Mouse (Mus musculus) thymus, postnatal 0 days (tissue): Measurements from ENCODE around the gene Prl5a1. TPM values are rescaled to one million over a fixed set of nuclear protein-coding genes. Genes with fewer than 3 reads are reported as not detected.

Source experiments
- DNase-seq: peaks from one replicate; pipeline ENCODE4 v3.0.0-alpha.2; 2015; ENCODE audit warnings: low spot score
- polyA plus RNA-seq: library from polyadenylated mRNA; unstranded; fragments of >200 nt; fragmentation: Nextera tagmentation; extraction: Ambion mirVana; gene quantifications from 2 replicates; pipeline ENCODE4 v1.2.1, GENCODE M21; 2015

Prl5a1 gene
- polyA plus RNA-seq, result not detected in 2 replicates

DNA sequence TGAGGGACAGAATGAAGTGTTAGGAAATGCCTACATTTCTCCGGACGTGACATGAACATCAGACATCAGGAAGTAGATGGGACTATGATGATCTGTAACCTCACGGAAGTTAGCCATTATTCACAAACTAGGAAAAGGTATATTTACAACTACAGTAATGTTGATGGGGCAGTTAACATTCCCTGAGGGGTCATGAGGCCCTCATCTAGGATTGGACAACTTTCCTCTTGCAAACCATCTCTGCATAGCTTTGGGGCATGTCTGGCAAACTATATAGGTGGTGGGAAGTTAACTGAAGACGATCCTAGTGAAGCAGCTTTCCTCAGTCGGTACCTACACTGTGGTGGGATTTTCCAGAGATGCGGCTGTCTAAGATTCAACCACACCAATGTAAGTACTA, at the start of gene Prl5a1:
Gene Prl5a1 (plus strand): TSS at position 301 of the 400 bp plus-strand sequence.
- no peak for DNase-seq

DNA sequence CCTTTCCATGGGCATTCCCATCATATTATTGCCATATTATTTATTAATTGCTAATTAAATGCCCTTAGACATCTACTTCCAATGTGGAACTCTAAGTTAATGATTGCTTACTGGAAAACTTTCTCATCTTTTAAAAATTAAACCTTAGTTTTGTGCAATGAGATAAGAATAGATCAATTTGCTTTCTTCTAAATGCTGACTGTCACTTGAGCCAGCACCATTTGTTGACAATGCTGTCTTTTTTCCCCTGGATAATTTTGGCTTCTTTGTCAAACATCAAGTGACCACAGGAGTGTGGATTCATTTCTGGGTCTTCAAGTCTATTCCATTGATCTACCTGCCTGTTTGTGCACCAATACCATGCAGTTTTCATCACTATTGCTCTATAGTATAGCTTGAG, 46.1 kb upstream of the Prl5a1 start:
- DNase-seq, result no peak

DNA sequence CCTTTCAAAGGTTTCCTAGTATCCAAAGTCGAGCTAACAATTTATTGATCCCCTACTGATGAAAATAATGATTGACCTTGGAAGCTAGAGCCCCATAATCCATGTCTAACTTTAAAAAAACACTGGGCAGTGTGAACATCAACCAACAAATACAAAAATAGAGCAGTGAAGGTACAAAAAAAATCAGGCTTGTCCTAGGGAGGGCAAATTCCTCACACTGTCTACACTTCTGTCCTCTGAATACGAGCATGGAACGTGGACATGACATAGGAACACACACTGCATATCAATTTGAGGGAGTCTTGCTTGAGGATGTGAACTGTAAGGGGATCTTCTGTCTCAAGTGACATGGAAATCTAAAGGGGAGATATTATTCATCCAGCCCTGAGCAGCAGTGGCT, 33.7 kb upstream of the Prl5a1 start:
- no peak for DNase-seq

DNA sequence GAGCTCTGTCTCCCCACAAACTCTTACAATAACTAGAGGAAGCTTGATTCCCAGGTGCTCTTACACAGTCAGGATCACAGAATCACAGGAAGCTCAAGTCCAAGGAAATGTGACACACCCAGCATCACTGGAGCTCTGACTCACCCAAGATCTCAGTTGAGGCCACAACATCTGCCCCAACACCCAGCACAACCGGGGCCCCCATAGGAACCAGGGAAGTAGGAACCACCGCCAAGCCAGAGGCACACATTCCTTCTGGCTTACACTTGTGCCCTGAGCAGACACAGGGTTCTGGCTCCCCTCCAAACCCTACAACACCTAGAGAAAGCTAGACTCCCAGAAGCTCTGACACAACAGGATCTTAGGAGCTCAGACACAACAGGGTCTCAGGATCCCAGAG, 9.5 kb upstream of the Prl5a1 start:
- DNase-seq, result no peak

DNA sequence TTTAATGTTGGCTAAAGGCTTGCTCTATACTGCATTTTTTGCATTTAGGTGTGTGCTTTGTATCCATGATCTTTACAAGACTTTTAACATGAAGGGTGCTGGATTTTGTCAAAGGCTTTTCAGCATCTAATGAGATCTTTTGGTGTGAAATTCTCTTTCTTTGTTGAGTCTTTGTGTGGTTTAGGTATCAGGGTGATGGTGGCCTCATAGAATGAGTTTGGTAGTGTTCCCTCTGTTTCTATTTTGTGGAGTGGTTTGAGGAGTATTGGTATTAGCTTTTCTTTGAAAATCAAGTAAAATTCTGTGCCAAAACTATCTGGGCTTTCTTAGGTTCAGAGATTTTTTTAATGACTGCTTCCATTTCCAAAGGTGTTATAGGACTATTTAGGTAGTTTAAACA, 6.5 kb upstream of the Prl5a1 start:
- DNase-seq, result no peak

Other genes with a start within 250 kb of the Prl5a1 start
- gene Prl4a1, start 126.3 kb upstream of the Prl5a1 start, polyA plus RNA-seq, result not detected in 2 replicates
- gene Gm11361, start 115.0 kb downstream of the Prl5a1 start, polyA plus RNA-seq, result 5.0 and 5.7 TPM in 2 replicates